Mouse (Mus musculus) liver, postnatal 0 days (tissue): Measurements from ENCODE around the gene Rfx4.

Experiments used
- CTCF ChIP-seq: sonication (generic); IDR thresholded peaks from 2 replicates; pipeline ENCODE4 v1.5.1; 2016; ENCODE audit warnings: antibody characterized with exemption, low read depth
- EP300 ChIP-seq: IDR thresholded peaks from 2 replicates; pipeline ENCODE4 v1.6.1; 2016; ENCODE audit warnings: antibody characterized with exemption, low read depth, mild to moderate bottlenecking

DNA sequence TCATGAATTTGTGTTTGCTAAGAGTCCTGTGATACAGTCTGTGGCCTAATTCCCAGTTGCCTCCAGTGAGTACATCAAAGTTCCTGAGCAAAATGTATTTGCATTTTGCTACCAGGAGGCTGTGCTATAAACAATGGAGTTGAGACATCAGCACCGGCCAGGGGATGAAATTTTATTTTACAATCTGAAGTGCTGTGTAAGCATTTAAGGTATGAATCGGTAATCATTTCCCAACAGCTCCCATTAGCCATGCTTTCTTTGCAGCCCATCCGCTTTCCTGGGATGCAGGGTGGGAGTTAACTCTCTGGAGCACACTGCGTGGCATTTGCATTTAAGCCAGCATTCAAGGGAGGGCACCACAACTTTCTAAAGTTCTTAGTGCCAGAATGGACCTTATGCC, 45.7 kb upstream of the Rfx4 start:
- peak; percentile 24; the same call in 1 of the 2 replicates for TF ChIP-seq CTCF
- TF ChIP-seq EP300 = no peak
